Mouse (Mus musculus): ENCODE results near the gene Sri. TPM values are rescaled to one million over a fixed set of nuclear protein-coding genes. Genes with fewer than 3 reads are reported as not detected.
"Not testable (repeated sequence)": the region's sequence is repeated elsewhere in the genome, so short reads cannot be mapped to it uniquely, and the experiment has no call there.

Gene Sri
- 173 and 186 TPM in 2 replicates for total RNA-seq (2017)

- ATAC-seq (ENCODE audit: extremely low read depth, insufficient number of reproducible peaks, low FRiP score, poor library complexity, severe bottlenecking): no peak
Observed at GRCm38 (mm10) chr5:8045855-8046254, at the start of gene Sri. TSS of gene Sri (plus strand) at chr5:8046078.

- peak; percentile 72; the same call in 1 of the 2 replicates for ATAC-seq (ENCODE audit: extremely low read depth, insufficient number of reproducible peaks, low FRiP score, poor library complexity, severe bottlenecking)
Observed at GRCm38 (mm10) chr5:7996401-7997044, 49.4 kb upstream of the Sri start.

DNA sequence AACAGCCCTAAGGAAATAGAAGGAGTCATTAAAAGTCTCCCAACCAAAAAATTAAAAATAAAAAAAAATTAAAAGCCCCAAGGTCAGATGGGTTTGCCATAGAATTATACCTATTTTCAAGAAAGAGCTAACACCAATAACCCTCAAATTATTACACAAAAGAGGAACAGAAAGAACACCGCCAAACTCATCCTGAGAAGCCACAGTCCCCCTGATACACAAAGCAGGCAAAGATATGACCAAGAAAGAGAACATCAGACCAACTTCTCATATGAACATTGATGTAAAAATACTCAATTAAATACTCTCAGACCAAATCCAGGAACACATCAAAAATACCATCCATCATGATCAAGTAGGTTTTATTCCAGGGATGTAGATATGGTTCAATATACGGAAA, 48.8 kb upstream of the Sri start:
- ATAC-seq (ENCODE audit: extremely low read depth, insufficient number of reproducible peaks, low FRiP score, poor library complexity, severe bottlenecking): no peak

GRCm38 (mm10) chr5:8000466-8000865, 45.4 kb upstream of the Sri start:
- no peak for ATAC-seq (ENCODE audit: extremely low read depth, insufficient number of reproducible peaks, low FRiP score, poor library complexity, severe bottlenecking)

DNA sequence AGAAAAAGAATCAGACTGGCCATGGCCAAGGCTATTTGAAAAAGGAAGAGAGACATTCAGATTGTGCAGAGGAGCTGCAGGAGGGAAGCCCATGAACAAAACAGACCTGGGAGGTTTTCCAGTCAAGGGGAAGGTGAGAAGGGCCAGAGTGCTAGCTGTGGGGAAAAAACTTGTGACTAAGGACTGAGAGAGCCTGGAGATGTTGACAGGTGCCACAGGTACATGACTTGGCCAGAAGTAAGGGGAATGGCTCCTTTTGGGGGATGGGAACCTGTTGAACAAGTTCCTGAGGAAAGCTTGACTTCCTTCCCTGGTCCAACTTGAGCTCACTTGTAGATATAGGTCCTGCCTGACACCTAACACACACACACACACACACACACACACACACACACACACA, 43.1 kb upstream of the Sri start:
- no peak for ATAC-seq (ENCODE audit: extremely low read depth, insufficient number of reproducible peaks, low FRiP score, poor library complexity, severe bottlenecking)

GRCm38 (mm10) chr5:8013276-8013675, 32.6 kb upstream of the Sri start:
- no peak for ATAC-seq (ENCODE audit: extremely low read depth, insufficient number of reproducible peaks, low FRiP score, poor library complexity, severe bottlenecking)

DNA sequence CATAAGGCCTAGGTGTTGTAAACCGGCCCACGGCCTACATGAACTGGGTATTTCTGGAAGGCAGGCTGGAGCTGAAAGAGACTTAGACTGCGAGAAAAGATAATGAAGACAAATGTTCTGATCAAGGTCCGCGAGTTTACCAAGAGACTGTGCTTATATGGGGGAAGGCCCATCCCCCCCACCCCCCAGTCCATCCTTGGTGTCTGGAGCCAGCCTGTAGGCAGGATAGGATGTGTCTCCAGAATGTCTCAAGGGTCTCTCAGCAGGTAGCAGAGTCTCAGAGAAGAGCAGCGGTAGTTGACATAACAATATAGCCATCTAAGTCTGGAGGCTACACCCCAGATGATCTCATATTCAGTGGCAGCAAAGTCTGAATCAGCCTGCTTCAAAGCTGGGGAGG, 11.3 kb upstream of the Sri start:
- not testable (repeated sequence) for ATAC-seq (ENCODE audit: extremely low read depth, insufficient number of reproducible peaks, low FRiP score, poor library complexity, severe bottlenecking)

DNA sequence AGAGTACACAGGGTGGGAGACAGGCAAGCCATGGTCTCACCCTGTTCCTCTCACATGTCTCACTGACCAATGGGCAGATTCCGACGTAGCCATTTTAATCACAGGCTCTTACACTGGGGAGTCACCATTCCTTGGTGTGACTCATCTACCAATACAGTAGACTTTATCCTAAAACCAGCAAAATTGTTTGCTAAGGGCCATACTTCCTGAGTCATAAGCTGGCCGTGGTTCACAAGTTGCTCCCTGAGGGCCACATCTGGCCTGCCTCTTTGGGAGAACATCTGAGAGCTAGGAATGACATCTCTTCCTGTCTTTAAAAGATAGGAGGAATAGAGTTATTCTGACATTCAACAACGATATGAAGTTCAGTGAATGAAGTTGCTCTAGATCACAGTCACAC, 7.9 kb downstream of the Sri start:
- no peak for ATAC-seq (ENCODE audit: extremely low read depth, insufficient number of reproducible peaks, low FRiP score, poor library complexity, severe bottlenecking)

DNA sequence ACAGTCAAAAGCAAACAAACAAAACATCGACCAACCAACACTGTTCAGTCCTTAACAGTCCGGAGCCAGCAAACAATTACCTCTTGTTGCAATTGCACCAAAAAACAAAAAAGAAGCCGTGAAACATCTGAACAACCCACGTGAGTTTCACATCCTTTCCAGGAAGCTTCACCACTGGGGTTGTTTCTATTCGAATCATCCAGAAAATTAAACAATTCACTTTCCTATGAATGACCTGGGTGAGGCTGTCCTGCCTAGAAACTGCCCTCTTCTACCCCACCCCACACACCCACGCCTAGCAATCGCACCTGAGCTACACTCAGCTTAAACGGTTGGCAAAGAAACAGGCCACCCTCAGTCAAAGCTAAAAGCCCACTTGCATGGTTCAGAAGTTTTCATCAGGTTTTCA, 9.8 kb downstream of the Sri start:
- ATAC-seq (ENCODE audit: extremely low read depth, insufficient number of reproducible peaks, low FRiP score, poor library complexity, severe bottlenecking): peak; percentile 13; the same call in 1 of the 2 replicates

DNA sequence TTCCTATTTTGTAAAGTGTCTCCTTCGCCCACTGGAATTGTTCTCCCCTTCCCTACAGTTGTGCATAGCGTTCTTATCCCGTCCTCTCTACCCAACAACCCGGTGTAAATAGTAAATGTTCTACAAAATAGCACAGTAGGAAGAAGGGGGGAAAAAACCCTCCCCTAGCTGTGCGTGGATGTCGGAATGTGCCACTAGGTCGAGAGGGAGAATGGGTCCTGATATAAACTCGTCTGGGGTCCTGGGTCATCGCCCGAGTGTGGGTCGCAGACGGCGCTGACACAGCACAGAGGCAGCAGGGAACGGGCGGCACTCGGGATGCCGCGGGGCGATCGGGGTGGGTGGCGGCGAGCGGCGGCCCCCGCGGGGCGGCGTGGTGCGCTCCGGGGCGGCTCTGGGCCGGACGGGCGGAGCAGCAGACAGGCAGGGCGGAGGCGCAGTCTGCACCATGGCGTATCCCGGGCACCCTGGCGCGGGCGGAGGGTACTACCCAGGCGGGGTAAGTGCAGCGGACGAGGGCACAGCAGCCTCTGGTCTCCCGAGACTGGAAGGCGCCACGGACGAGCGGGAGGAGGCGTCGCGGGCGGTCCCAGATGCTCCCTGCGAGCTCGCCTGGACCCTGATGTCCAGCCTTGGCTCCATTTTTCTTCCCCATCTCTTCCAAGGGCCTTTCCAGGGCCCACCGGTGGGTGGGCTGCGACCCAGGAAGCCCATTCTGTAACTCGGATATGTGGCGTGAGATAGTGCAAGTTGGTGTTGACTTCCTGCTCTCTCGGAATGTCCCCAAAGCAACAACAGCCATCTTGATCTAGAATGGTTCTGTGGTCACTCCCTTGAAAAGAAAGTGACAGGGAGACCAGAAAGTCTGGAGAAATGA, 10.5 kb downstream of the Sri start:
- peak; percentile 91 for ATAC-seq (ENCODE audit: extremely low read depth, insufficient number of reproducible peaks, low FRiP score, poor library complexity, severe bottlenecking)

- ATAC-seq (ENCODE audit: extremely low read depth, insufficient number of reproducible peaks, low FRiP score, poor library complexity, severe bottlenecking): no peak
Observed at GRCm38 (mm10) chr5:8057018-8057323, 11.1 kb downstream of the Sri start.

DNA sequence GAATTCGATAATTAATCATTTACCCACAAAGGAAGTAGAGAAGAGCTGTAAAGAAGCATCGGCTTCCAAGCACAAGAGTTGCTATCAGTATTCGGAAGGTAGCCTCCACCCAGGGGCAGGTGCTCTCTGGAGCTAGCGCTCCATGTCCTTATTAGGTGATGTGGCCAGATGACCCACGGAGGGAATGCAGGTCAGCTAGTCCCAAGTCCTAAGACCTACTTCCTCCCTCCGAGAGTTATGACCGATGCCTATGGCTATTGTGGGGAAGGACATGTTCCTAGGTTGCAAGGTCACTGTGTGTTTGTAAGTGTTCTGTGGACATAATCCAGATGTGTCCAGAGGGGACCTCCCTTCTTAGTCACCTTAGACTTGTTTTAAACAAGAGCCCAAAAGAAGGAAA, 12.2 kb downstream of the Sri start:
- no peak for ATAC-seq (ENCODE audit: extremely low read depth, insufficient number of reproducible peaks, low FRiP score, poor library complexity, severe bottlenecking)

- ATAC-seq (ENCODE audit: extremely low read depth, insufficient number of reproducible peaks, low FRiP score, poor library complexity, severe bottlenecking): no peak
Observed at GRCm38 (mm10) chr5:8062469-8062868, 16.6 kb downstream of the Sri start.

DNA sequence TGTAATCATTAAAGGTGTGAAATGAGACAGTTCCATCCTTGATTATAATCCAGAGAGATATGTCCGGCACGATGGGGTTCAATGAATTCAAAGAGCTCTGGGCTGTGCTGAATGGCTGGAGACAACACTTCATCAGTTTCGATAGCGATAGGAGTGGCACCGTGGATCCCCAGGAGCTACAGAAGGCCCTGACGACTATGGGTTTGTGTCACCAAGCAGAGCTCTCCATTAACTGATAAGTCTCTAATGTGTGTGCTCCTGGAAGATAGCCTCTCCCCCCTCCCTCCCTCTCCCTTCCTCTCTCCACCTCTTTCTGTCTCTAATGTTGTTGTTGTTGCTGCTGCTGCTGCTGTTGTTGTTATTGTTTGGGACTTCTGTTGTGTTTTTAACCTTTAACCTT, 17.3 kb downstream of the Sri start:
- ATAC-seq (ENCODE audit: extremely low read depth, insufficient number of reproducible peaks, low FRiP score, poor library complexity, severe bottlenecking): no peak

DNA sequence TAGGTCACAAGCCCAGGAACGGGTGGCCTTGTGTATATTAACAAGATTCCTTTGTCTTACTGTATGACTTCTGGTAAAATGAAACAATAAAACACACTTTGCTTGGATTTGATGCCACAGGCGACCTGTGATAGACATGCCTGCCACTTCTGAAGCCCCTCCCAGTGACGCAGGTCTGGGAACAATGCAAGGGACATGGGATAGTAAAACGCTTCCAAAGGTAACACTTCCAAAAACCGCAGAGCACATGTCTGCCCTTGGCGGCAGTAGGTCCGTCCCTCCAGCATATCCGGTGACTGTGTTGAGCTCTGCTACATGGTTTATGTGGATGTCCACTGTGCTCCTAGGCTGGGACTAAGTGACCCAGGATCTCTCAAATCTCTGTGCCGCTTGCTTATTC, 27.5 kb downstream of the Sri start:
- no peak for ATAC-seq (ENCODE audit: extremely low read depth, insufficient number of reproducible peaks, low FRiP score, poor library complexity, severe bottlenecking)

GRCm38 (mm10) chr5:8073901-8074561, 28.2 kb downstream of the Sri start:
- ATAC-seq (ENCODE audit: extremely low read depth, insufficient number of reproducible peaks, low FRiP score, poor library complexity, severe bottlenecking): no peak

- no peak for ATAC-seq (ENCODE audit: extremely low read depth, insufficient number of reproducible peaks, low FRiP score, poor library complexity, severe bottlenecking)
Observed at GRCm38 (mm10) chr5:8077481-8077880, 31.6 kb downstream of the Sri start.

DNA sequence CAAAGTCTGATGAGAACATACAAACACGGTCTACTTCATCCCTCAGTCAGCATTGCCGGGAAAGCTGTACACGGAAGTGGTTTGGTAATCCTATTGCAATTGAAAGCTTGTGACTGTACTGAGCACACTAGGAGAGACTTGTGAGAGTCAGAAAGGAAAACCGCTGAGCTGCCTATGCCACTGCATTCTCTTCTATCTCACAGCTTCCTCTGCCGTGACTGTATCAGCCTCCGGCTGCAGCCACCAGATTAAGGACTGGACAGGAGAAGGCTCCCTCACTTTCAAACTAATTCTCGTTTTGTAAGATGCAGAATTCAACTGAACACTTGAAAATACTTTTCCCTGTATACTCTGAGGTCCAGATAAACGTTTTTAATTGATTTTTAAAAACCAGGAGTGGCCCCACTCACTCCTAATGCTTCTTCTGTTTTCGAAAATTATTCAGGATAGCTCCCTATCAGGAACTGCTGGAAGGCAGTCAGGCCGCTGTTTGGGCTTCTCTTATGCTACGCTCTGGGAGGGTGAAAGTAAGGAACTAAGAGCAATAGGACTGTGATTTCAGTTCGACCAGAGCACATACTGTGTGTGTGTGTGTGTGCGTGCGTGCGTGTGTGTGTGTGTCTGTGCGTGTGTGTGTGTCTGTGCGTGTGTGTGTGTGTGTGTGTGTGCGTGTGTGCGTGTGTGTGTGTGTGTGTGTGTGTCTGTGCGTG, 37.1 kb downstream of the Sri start:
- no peak for ATAC-seq (ENCODE audit: extremely low read depth, insufficient number of reproducible peaks, low FRiP score, poor library complexity, severe bottlenecking)

GRCm38 (mm10) chr5:8085661-8086060, 39.8 kb downstream of the Sri start:
- no peak for ATAC-seq (ENCODE audit: extremely low read depth, insufficient number of reproducible peaks, low FRiP score, poor library complexity, severe bottlenecking)

Data from neutrophil, adult 5-6 weeks (primary cell).